Mouse (Mus musculus) thymus, postnatal 0 days (tissue): ENCODE measurements around the gene Tti1. TPM values are rescaled to one million over a fixed set of nuclear protein-coding genes. Genes with fewer than 3 reads are reported as not detected.

ENCODE experiments used
- DNase-seq: peaks from one replicate; pipeline ENCODE4 v3.0.0-alpha.2; 2015; ENCODE audit warnings: low spot score
- polyA plus RNA-seq: library from polyadenylated mRNA; unstranded; fragments of >200 nt; fragmentation: Nextera tagmentation; extraction: Ambion mirVana; gene quantifications from 2 replicates; pipeline ENCODE4 v1.2.1, GENCODE M21; 2015

The Tti1 gene
- polyA plus RNA-seq, 1 experiment from 2014 or later = 18.9 TPM

DNA sequence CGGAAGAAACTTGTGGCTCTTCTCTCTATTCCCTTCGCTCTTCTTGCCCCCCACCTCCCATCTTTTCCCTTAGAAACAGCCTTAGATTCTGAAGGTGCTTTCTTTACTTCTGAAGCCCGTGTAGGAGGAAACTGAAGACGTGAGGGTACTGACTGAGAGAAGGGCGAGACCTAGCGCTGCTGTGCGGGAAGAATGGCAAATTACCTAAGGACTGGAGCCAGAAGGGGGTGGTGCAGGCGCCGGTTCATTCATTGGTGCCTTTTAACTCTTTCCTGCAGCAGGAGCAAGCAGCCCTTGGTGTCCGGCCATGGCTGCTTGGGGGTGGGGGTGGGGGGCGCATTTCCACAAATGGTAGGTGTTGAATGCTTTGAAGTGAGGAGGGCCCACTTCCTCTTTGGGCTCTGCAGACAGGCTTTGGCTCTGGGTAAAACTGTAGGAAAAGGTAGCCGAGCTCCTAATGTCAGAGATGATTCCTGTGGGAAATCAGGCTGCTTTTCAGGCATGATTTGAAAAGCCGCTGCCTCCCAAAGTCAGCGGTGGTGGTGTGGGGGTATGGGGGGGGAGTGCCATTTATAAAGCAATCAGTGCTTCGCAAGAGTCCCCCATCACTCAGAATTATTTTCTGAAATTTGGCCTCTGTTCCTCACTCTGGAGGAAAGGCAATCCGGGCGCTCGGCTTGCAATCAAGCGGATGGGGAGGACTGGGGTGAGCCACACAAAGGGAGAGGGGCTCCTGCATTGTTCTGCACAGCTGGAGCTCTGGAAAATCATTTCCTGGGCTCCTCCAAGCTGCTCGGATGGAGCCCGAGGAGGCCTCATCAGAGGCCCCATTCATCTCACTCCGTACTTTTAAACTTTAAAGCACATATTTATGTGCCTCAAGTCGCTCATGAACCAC lies 53.4 kb downstream of the Tti1 start:
- DNase-seq = no peak

DNA sequence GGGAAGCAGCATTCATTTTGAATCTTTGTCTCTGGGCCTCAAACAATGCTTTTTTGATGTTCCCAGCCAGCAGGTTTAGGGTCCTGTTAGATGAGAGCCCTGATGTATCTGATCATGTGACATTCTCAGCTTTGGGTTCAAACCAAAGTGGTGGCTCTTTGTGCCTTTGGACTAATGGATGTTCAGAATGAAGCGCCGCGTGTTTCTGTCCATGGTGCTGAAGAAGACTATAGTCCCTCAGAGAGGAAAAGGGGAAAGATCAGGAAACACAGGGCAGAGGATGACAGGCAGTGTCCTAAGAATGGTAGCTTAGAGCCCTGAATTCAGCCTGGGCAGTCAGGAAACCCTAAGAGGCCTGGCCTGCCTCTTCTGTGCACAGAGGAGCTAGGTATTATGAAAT lies 57.6 kb downstream of the Tti1 start:
- peak; percentile 51 for DNase-seq

DNA sequence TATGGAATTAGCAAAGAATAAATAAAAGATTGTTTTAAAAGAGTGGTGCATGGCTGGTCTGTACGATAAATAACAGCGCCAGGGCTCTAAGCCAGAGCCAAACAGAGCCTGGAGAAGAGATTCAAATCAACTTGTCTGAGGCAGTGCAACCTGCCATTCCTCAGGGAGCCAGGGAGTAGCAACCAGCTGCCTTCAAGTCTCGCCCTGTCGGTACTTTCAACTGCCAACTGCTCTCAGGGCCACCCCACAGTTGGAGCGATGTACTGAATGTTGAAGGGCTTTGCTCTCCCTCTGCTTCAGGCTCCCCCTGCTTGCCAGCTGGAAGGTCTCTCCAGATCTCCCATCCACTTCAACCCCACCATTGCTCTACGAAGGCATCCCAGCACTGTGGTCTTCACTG lies 58.1 kb downstream of the Tti1 start:
- no peak for DNase-seq

DNA sequence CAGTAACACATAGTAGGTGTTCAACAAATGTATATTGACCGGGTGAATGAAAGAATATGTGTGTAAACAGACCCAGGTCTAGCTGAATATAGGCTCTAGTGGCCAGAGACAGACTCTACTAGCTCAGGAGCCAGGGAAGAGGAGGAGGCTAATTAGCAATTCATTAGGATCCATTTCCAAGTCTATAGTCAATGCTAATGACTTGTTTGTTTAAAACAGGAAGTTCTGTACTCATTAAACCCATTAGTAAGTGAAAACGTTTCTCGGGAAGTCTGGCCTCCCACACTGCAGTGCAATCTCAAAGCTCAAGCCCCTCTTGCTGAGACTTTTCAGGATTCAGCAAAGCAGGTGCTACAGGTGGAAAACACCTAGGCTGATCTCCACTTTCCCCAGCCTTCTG lies 60.4 kb downstream of the Tti1 start:
- DNase-seq = no peak

DNA sequence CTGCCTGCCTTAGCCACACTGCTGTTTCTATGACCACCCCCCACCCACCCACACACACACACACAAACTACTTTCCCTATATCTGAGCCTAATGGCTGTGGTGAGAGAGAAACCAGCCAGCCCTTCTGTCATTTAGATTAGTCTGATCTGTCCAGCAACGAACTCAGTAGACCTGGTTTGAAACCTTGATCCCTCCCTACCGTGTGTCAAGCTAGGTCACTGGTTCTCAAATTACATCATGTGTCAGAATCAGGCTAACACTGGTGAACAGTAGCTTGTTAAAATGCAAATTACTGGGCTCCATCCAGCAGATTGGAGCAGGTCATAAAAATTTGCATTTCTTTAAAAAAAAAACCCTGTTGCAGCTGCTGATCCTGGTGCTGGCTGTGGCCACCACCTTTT lies 70.5 kb downstream of the Tti1 start:
- no peak for DNase-seq

DNA sequence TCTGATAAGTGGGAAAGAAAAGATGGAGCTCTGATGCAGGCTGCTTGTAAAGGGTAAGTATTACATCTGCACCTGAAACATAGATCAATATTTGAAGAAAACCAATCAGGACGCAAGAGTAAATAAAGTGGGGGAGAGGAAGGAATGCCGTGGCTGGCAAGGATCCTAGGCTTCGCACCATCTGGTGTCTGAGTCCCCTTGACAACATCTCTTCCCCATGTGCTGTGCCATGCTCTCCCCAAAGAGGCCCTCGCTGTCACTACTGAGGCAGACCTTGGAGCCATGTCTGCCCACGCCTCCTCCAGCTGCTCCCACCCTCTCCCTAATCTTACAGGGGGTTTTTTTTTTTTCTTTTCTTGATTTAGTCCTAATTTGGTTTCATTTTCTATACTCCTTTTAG lies 74.3 kb downstream of the Tti1 start:
- DNase-seq = no peak

DNA sequence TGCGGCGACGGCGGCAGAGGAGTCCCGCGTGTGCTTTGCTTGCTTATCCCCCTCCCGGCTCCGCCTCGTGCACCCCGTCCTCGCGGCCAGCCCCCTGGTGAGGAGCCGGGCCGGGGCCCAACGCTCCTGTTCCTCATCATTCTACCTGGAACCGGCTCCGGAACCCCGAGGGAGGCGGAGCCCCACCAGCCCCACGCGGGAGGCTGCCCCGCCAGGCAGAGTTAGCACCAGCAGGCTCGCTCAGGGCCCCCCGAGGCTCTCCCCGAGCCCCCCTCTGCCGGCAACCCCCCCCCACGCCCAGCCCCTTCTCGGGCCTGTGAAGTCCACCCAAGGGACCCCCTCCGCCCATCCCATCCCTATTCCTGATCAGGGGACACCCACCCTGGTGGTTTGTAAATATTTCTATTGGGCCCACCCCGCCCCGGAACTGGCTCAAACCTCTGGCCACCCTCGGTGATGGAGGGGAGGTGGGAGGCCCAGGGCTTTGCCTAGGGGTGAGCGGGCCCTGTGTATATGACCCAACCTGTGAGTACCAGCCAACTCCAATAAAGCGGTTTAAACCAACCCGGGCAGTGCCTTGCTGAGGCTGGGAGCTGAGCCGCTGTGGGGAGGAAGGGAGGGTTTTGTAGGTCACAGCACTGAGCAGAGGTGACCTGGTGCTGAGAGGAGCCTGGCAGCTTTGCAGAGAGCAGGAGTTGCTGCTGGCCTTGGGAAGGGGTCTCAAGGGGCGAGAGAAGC lies 83.9 kb downstream of the Tti1 start:
- no peak for DNase-seq

DNA sequence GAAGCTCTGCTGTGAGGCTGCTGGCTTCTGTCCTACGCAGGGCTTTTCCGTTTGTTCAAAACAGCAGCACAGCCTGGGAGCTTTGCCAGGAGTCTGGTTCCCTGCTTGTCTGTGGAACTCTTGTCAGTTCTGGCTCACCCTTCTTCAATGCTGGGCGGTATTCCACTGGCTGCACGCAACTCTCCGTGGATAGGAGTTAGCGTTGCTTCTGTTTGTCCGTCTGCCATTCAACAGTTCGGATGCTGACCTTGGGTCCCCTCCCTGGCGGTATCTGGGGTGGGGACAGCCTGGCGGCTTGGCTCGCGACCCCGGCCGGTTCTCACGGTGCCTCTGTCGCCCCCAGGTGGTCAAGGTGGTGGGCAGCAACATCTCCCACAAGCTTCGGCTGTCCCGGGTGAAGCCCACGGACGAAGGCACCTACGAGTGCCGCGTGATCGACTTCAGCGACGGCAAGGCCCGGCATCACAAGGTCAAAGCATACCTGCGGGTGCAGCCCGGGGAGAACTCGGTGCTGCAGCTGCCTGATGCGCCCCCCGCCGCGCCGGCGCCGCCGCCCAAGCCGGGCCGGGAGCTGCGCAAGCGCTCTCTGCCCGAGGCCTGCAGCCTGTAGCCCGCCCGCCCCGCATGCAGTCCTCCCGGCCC lies 84.6 kb downstream of the Tti1 start:
- DNase-seq = peak; percentile 31

DNA sequence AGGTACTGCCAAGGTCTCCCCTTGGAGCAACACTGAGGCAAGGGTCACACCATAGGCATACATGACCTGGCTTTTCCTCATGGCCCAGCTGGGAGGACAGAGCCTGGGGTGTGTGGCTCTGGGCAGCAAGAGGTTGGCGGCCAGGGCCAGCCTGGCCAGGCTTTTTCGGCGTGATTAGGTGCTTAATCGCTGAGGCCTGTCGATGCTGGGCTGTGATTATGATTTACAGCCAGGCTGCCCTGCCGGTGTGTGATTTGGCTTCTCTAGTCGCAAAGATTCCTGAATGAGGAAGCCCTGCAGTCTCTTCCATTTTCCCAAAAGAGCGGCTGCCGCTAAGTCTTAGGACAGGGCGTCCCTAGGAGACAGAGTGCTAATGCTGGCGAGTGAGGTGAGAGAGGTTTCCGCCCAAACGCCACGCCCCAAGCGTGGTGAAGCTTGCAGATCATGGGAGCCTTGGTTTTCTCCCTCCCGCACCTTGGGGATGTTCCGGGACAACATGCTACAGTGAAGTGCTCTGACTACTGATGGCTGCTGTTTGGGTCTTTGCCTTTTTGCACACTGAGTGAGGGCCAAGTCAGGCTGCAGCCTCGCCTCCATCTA lies 87.5 kb downstream of the Tti1 start:
- no peak for DNase-seq

DNA sequence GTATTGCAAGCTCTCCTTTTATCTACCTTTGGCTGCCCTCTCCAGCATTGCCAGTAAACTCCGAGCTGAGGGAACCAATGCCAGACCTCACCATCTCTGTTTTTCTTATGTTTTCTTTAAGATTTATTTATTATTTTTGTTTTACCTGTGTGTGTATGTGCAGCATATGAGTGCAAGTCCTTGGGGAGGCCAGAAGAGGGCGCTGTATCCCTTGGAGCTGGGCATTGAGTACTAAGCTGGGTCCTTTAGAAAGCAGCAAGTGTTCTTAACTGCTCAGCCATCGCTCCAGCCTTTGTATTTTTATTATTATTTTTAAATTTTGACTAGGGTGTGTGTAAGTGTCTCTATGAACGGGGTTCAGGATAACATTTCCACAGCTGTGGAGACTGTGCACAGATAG lies 91.6 kb downstream of the Tti1 start:
- DNase-seq = no peak

DNA sequence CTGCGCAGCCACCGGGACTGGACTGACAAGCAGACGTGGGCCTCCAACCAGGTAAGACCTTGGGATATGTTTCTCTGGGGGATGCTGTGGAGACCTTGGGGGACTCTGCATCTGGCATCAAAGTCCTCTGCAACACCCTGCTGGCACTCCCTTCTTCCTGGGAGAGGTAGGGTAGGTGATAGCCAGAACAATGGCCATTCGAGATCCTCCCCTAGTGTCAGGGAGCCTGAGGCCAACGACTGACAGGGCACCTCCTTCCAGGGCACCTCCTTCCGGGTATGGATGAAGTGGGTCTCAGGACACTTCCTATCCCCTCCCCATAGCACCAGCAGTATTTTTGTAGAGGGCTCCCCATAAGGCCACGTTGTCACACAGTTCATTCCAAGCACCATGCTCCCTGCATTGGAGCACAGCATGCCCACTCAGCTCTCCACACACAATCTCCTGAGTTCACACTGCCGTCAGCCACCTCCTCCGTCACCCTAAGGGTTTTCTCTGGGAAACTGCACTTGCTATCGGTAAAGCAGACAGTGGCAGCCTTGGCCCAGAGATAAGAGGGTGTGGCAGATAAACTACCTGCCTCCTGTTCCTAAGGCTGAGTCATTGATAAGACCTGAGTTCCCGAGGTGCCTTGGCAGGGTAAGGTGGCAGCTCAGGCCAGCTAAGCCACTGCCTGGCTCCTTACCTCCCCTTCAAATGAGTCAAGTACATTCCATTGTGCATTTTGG lies 92.6 kb downstream of the Tti1 start:
- no peak for DNase-seq

DNA sequence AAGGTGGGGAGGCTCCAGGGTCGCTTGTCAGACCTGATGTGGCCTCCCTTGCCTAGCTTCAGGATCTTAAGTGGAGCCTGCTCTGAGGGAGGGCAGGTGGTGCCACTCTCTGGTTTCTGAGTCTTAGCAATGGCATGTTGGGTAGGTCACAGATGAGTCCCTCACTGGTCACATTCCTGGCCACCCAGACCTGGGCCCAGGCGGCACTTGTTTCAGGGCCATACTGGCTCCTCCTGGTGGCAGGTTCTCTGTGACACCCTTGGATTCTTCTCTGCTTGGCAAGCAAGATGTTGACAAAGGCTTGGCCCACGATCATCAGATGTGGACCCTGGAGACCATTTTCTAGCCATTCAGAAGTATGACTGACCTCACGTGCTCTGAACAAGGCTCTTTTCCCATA lies 95.6 kb downstream of the Tti1 start:
- DNase-seq = no peak

Other genes with a start within 250 kb of the Tti1 start
- not detected in 2 replicates for gene Vstm2l, start 113.8 kb downstream of the Tti1 start, polyA plus RNA-seq
- gene Rprd1b, start 64 bp upstream of the Tti1 start, polyA plus RNA-seq = 39.6 and 47.8 TPM in 2 replicates
- 8.5 and 9.0 TPM in 2 replicates for gene Tgm2, start 118.0 kb upstream of the Tti1 start, polyA plus RNA-seq
- gene D630003M21Rik, start 200.8 kb upstream of the Tti1 start, polyA plus RNA-seq = 0.35 and 0.47 TPM in 2 replicates
- 0.08 TPM in 1 of 2 replicates, not detected in the other for gene Bpi, start 229.7 kb upstream of the Tti1 start, polyA plus RNA-seq